ENCODE assay signal across 10 mouse cellular contexts in genomic region chr12:91878056-91878911, GRCm38 (mm10). TPM values are rescaled to one million over a fixed set of nuclear protein-coding genes. Genes with fewer than 3 reads are reported as not detected.
DNase-seq lines count a peak whose midpoint lies in the region; ATAC-seq lines count a peak whose summit lies in the region.
"Had no signal": no experiment of that assay in that cellular context is flagged by ENCODE, and none has a peak within 500 bp of the region (broad histone marks: within the 10 kb centered on the region; RNA-seq: fewer than 3 reads in every experiment).

No protein-coding gene starts in this region.

- H3K4me2 ChIP-seq in embryonic facial prominence, embryonic 13.5 days, result peak overlapping the region; percentile 33
- peak overlapping the region; percentile 2; the same call in 1 of the 2 replicates for H3K4me2 ChIP-seq in midbrain, embryonic 13.5 days (replicated peaks)
- no peak overlapping the region for H3K4me2 ChIP-seq in intestine, embryonic 15.5 days (replicated peaks)
- H3K4me2 ChIP-seq: heart, embryonic 15.5 days; liver, embryonic 12.5 days had no signal

- no peaks in the 10 kb centered on the region for H3K9me3 ChIP-seq in embryonic facial prominence, embryonic 13.5 days
- no peaks in the 10 kb centered on the region for H3K9me3 ChIP-seq in midbrain, embryonic 13.5 days
- no peaks in the 10 kb centered on the region for H3K9me3 ChIP-seq in intestine, embryonic 15.5 days
- H3K9me3 ChIP-seq: heart, embryonic 15.5 days; liver, embryonic 12.5 days had no signal

- H3K36me3 ChIP-seq in embryonic facial prominence, embryonic 13.5 days, result no peaks in the 10 kb centered on the region
- no peaks in the 10 kb centered on the region for H3K36me3 ChIP-seq in midbrain, embryonic 13.5 days
- H3K36me3 ChIP-seq in intestine, embryonic 15.5 days, result no peaks in the 10 kb centered on the region
- H3K36me3 ChIP-seq: heart, embryonic 15.5 days; liver, embryonic 12.5 days had no signal

- DNase-seq in frontal cortex, postnatal 36 days (ENCODE audit: low spot score in 2 of 2), result peak; percentile 11 to 12
- DNase-seq in frontal cortex, postnatal 25 days (ENCODE audit: low spot score in 2 of 2), result no peak
- peak; percentile 6 for DNase-seq in 416B (ENCODE audit: low read depth)
- DNase-seq in adrenal gland, postnatal 14 days, result no peak

- no peak overlapping the region for H3K4me3 ChIP-seq in embryonic facial prominence, embryonic 13.5 days
- no peak overlapping the region for H3K4me3 ChIP-seq in midbrain, embryonic 13.5 days (replicated peaks)
- no peak overlapping the region for H3K4me3 ChIP-seq in intestine, embryonic 15.5 days (replicated peaks)
- H3K4me3 ChIP-seq: heart, embryonic 15.5 days; liver, embryonic 12.5 days had no signal

- no peak overlapping the region for H3K9ac ChIP-seq in embryonic facial prominence, embryonic 13.5 days
- H3K9ac ChIP-seq in midbrain, embryonic 13.5 days (replicated peaks), result no peak overlapping the region
- no peak overlapping the region for H3K9ac ChIP-seq in intestine, embryonic 15.5 days
- H3K9ac ChIP-seq: heart, embryonic 15.5 days; liver, embryonic 12.5 days had no signal

- ATAC-seq in embryonic facial prominence, embryonic 13.5 days (ENCODE audit: insufficient number of reproducible peaks, insufficient read depth, low FRiP score, low TSS enrichment, low read depth), result no peak
- peak; percentile 72 for ATAC-seq in midbrain, embryonic 13.5 days
- no peak for ATAC-seq in intestine, embryonic 15.5 days
- no peak for ATAC-seq in cerebellum, adult (ENCODE audit: insufficient number of reproducible peaks, low FRiP score, low TSS enrichment)
- ATAC-seq: liver, embryonic 12.5 days had no signal

- WGBS in embryonic facial prominence, embryonic 13.5 days, result 49% methylated on average over 21 of the region's 21 CpGs
- 52% methylated on average over 21 of the region's 21 CpGs for WGBS in midbrain, embryonic 13.5 days
- 49% methylated on average over 21 of the region's 21 CpGs for whole genome bisulfite sequencing in intestine, embryonic 15.5 days

- H3K27me3 ChIP-seq in embryonic facial prominence, embryonic 13.5 days, result no peaks in the 10 kb centered on the region
- no peaks in the 10 kb centered on the region for H3K27me3 ChIP-seq in midbrain, embryonic 13.5 days
- H3K27me3 ChIP-seq in intestine, embryonic 15.5 days (replicated peaks), result no peaks in the 10 kb centered on the region
- H3K27me3 ChIP-seq: heart, embryonic 15.5 days; liver, embryonic 12.5 days had no signal

- no peak overlapping the region for H3K27ac ChIP-seq in embryonic facial prominence, embryonic 13.5 days
- 0 out of 2 replicates have a peak overlapping the region, but pooled peaks have one; percentile 21 for H3K27ac ChIP-seq in midbrain, embryonic 13.5 days
- no peak overlapping the region for H3K27ac ChIP-seq in intestine, embryonic 15.5 days
- H3K27ac ChIP-seq: heart, embryonic 15.5 days; liver, embryonic 12.5 days had no signal

- peaks cover 9% of the 10 kb centered on the region; the same call in 1 of the 2 replicates for H3K4me1 ChIP-seq in embryonic facial prominence, embryonic 13.5 days
- peaks cover 13% of the 10 kb centered on the region; the same call in 1 of the 2 replicates for H3K4me1 ChIP-seq in midbrain, embryonic 13.5 days (replicated peaks)
- no peaks in the 10 kb centered on the region for H3K4me1 ChIP-seq in intestine, embryonic 15.5 days (replicated peaks)
- H3K4me1 ChIP-seq: heart, embryonic 15.5 days; liver, embryonic 12.5 days had no signal

RNA-seq across cellular contexts. Expression of gene Sel1l, which starts 29.3 kb away (rescaled TPM):
- 89.7 and 103 TPM in 2 replicates for polyA plus RNA-seq in embryonic facial prominence, embryonic 13.5 days (2015; fragmentation: Nextera tagmentation; extraction: Ambion mirVana)
- 102 and 105 TPM in 2 replicates for polyA plus RNA-seq in midbrain, embryonic 13.5 days (2015; fragmentation: Nextera tagmentation; extraction: Ambion mirVana)
- polyA plus RNA-seq in intestine, embryonic 15.5 days (2015; fragmentation: Nextera tagmentation; extraction: Ambion mirVana), result 98.8 and 110 TPM in 2 replicates
- 148 and 153 TPM in 2 replicates for total RNA-seq in adrenal gland, postnatal 14 days (2021)

Comparison
In these comparisons a context has a peak if more than half of its experiments do, and no peak if none do; other contexts are left out.
1. DNase-seq: peak in frontal cortex, postnatal 36 days (2 of 2) and 416B (single experiment); none in frontal cortex, postnatal 25 days (0 of 2) and adrenal gland, postnatal 14 days (single experiment).